Mouse (Mus musculus) urinary bladder, adult 2 months (tissue): ENCODE data around the gene Atrnl1. TPM values are rescaled to one million over a fixed set of nuclear protein-coding genes. Genes with fewer than 3 reads are reported as not detected.
"Not testable (repeated sequence)": the region's sequence is repeated elsewhere in the genome, so short reads cannot be mapped to it uniquely, and the experiment has no call there.

Experiments
- DNase-seq: peaks from one replicate; pipeline ENCODE4 v3.0.0; 2022; ENCODE audit warnings: low spot score
- polyA plus RNA-seq: library from polyadenylated mRNA; depleted of rRNA; stranded (reverse); fragments of >200 nt; gene quantifications from 2 replicates; pipeline ENCODE4 v1.2.3, GENCODE M21; 2012

Atrnl1 gene
- polyA plus RNA-seq, 1 experiment: 10.9 TPM

DNA sequence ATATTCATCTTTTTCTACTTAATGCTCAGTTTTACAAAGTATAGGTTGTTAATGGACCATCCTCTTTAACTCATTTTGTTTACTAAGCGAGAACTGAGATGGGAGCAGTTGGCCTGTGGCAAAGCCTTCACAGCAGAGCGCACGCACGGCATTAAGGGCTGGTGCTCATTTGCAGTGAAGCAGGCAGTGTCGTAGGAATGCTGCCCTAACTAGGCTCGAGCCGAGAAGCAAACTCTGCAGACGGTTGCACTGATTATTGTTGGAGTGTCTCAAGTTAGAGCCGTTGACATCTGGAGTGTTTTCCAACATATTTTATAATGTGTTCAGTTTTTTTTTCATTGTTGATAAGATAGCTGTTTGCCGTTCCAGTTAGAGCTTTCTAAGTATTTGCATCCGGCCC lies 206.9 kb downstream of the Atrnl1 start:
- no peak for DNase-seq

DNA sequence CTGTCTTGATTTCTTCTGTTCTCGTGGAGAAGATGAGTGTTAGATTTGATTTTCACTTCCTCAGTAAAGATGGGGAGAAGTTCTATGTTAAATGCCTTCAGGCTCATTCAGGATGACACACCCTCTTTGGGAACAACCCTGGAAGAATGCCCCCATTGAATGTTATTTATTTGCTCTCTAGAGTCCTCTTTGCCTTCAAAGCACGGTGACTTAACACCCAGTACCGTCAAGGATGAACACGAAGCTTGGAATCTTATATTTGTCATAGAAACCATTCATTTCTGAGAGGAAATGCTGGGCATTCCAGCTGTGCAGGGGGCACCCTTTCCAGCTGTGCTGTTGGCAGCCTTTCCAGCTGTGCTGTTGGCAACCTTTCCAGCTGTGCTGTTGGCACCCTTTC lies 212.6 kb downstream of the Atrnl1 start:
- DNase-seq: no peak

DNA sequence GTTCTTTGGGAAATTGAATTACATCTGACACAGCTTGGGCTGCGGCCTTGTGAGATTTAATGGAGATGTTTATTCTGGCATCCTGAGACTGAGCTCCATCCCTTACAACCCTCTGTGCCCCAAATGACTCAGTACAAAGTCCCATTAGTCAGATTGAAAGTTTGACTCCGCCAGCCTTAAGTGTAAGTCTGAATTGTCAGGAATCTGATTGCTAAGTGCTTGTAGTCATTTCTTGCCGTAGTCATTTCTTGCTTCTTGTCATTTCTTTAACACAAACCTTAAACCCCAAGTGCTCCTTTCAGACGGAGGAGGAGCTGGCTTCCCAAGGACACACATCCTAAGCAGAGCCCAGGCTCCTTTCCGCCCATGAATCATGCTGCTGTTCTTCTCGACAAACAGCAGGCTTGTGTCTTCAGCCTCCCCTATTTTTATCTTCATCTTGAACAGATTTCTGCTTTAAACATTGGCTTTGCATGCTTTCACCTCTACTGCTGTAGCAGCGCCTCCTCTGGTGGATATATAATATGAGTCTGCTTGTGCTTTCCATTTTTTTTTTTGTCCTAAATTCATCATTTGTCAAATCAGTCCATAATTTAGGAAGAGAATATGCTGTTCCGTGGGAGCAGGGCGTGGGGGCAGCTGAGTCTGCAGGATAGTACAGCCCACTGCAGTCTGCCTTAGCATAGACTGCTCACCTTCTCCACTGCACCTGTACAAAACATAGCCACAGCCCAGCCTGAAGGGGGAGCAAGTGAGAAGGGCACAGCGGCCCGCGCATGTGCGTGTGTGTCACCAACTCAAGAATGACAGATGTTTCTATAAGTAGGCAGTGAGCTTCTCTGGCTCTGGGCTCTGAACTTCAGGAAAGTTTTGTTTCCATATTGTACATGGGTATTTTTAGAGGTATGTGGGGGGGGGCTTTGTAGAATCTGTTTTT lies 214.7 kb downstream of the Atrnl1 start:
- no peak for DNase-seq

DNA sequence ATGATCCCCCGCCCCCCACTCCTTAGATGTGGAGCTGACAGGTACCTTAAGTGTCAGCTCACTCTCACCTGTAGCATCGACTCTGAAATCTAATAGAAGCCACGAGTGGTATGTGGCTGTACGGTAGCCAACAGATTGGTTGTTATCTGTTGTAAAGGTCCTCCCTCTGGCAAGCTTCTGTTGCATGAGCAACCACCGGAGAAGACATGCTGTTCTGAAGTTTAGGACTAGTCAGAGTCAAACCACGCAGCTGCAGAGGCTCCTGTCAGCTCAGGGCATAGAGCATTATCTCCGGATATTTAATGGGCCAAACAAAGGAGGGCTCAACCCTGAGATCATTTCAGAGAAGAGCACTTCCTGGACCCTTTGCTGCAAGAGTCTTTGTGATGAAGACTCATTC lies 222.2 kb downstream of the Atrnl1 start:
- DNase-seq: no peak

DNA sequence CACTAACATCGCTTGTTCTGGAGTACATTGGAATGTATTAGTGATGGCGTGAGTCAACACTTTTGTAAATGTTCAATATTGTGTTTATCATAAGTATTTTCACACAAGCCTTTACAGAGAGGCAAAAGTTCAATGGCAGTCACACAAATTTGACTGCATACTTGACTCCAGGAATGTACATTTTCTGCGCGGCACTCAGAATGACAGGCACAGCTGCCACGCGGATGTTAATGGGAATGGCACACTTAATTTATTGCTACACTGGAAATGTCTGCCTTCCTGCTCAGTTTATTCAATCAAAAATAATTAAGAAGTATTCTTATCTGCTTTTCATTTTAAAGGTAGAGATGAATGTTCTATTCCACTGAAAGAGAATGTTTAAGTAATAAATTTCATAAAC lies 227.0 kb downstream of the Atrnl1 start:
- DNase-seq: no peak

DNA sequence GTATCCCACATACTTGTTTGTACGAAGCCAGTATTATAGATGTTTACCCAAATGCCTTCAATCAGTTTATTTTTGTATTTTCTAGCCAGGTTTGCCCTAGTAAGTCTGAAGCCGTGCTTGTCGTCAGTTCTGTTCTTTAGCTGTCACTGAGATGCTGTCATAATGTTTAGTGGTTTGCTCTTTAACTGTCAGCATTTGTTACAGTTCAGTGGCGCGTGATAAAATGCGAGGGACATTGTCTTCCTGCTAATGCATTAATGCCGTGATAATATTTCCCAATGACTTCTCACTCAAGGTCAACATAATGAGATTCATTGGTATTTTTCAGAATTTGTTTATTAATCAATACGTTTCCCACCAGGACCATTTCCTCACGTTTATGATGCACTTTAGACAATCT lies 227.7 kb downstream of the Atrnl1 start:
- DNase-seq: no peak

DNA sequence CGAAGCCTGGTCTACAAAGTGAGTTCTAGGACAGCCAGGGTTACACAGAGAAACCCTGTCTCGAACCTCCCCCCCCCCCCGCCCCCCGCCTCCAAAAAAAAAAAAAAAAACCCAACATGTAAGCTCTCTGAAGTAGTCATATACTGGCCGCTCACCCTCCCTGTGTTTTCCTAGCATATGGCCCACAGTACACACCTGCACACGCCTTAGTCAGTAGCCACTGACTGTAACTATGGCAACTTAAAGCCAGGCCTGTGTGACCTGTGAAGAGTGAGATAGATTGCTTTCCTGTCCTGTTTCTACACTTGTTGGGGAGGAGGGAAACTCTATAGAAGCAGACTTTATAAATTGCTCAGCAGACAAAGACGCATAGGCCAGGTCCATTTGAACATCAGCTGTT lies 239.1 kb downstream of the Atrnl1 start:
- no peak for DNase-seq

DNA sequence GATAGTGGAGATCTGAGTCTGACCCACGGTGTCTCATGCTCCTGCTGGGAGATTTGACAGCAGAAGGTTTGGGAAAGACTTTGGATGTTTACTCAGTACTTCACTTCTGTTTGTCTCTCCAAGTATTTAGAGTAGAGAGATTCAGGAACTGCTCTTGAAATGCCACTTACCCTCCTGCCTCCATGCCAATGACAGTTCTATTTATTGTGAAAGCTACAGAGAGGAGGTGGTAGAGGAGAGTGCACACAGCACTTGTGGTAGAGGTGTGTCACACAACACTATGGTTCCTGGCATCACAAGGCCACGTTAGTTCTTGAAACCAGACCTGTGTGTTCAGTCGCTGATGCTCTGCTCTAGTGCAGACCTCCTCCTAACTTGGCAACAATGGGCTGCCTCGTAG lies 257.5 kb downstream of the Atrnl1 start:
- no peak for DNase-seq

DNA sequence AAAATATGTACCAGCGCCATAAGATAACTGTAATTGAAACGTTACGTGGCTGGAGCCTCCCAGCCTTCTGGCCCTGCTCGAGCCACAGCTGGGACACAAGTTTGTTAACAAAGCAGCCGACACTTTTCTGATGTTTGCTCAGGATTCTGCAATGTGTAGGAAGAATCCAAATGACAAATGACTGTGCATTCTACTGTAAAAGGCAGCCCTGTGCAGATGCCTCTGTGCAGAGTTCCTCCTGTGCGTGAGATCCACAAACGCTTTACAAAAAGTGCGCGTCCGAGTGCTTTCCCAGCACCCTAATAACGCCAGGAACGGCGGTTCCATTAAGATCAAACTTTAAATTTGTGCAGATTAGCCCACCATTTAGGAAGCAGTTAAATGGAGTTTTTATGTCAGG lies 260.0 kb downstream of the Atrnl1 start:
- DNase-seq: no peak

DNA sequence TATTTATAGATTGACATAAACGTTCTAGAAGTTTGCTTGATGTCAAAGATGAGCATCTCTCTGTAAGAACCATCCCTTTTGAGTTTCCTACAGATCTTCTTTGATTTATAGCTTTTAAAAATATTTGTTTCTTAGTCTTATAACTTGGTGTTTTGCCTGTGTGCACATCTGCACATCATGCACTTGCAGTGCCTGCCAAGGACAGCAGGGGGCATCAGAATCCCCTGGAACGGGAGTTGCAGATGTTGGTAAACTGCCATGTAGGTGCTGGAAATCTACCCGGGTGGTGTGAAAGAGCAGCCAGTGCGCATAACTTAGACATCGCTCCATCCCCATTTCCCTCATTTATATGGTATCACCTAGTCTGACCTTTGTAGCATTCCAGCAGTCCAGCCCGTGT lies 265.2 kb downstream of the Atrnl1 start:
- DNase-seq: no peak

DNA sequence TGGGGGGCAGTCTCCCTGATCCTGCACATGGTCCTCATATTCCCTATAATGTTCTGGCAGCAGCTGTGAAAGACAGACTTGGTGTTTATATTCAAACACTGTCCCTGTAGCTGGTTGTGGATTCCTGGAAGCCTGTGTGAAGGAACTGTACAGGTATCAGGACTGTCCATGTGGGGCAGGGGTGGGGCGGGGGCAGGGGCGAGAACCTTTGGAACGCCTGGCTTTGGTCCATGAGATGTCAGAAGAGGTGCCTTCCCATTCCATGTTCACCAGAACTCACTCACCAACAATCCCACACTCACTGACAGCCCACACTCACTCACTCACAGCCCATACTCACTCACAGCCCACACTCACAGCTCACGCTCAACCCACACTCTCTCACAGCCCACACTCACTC lies 266.5 kb downstream of the Atrnl1 start:
- DNase-seq: no peak

DNA sequence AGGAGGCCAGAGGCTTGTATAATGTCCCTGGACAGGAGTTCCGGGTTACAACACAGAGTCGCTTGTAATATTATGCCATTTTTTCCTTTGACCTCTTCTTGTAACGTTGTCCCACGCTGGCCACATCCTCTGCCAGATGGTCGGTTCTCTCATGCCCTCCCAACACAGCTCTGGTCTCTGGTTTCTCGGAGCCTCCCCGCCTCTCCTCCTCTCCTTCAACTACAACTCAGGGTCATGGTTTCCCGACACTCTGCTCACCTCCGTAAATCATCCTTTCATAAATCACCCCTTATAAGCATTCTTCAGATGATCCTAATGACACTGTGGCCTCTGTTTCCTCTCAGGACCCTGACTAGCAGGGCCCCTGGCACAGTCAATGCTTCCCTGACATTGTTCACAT lies 267.7 kb downstream of the Atrnl1 start:
- DNase-seq: no peak

DNA sequence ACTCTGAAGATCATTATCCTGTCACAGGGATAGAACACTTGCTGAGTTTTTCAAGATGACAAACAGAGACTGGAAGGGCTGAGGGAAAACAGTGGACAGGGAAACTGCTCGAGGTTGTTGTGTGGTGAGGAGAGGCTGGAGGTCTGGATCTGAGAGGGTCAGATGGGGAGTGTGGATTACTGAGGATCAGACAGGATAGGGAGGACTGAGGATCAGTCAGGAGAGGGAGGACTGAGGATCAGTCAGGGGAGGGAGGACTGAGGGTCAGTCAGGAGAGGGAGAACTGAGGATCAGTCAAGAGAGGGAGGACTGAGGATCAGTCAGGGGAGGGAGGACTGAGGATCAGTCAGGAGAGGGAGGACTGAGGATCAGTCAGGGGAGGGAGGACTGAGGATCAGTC lies 269.0 kb downstream of the Atrnl1 start:
- DNase-seq: not testable (repeated sequence)

DNA sequence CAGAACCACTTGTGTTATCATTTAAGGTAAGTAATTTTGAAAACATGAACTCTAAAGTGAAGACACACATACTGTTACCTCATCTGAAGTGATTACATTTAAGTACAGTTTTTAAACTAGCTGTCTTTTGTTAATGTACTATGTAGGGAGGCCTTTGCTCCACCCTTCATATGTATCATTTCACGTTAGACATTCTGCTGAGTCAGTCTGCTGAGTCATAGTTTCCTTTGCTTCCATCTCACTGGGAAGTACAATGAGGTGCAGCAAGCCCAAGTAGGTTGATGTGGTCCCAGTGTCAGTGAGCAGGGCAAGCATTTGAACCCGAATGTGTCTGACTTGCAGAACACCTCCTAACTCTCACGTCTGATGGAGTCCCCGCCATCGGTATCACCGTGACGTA lies 271.1 kb downstream of the Atrnl1 start:
- no peak for DNase-seq

DNA sequence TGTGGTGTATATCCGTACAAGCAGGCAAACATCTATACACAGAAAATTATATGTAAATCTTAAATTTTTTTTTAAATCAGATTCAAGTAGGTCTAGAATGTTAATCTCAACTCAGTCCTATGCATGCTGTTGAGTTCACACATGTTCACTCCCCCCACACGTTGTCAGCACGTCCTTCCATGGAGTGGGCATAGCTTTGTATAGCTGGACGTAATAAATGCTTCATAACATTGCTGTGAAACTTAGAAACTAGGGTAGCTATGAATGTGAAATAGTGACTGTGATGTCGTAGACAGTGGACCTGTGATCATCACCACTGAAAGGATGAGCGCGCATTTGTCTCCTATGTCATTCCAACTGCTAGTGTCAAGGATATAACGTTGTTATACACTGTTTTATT lies 278.0 kb downstream of the Atrnl1 start:
- DNase-seq: no peak

DNA sequence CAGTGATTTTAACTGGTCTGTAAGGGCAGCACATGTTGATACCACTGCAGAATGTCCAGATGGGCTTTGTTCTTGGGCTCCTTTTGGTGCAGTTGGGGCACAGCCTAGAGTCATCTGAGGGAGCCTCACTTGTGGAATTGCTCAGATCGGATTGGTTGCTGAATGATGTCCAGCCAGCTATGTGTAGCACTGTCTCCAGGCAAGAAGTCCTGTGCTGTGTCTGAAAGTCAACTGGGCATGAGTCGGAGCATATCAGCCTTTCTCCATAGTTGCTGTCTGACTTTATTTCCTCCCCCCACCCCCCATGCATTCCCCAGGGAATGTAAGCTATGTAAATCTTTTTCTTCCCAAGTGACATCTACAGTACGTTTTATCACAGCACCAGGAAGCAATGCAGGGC lies 278.9 kb downstream of the Atrnl1 start:
- DNase-seq: no peak

DNA sequence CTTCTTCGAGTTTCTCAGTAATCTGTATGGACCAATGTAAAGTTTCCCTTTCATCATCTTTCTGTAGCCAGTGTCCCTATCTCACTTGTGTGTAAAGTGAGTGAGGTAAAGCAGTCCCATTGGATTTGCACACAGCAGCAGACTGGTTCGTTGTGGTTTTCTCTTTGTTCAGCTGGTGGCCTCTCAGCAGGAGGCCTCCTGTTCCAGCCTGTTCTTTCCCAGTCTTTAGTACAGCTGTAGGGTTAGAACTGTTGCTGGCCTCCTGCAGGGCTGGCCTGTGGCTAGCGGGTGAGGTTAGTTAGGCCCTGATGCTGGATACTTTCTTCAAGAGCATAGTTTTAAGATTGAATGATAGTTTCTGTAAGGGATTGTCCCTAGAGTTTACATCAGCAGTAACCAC lies 280.1 kb downstream of the Atrnl1 start:
- DNase-seq: no peak

DNA sequence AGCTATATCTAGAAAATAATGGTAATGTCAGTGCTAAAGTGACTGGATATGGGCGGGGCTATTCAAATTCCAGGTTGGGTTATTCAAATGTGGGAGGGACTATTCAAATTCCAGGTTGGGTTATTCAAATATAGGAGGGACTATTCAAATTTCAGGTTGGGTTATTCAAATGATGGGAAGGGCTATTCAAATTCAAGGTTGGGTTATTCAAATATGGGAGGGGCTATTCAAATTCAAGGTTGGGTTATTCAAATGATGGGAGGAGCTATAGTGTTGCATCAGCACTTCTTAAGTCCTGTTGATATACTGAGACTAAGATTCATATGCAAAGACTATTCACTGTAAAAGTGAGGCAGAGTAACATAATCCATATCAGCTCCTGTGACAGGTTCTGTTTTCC lies 283.4 kb downstream of the Atrnl1 start:
- DNase-seq: no peak

DNA sequence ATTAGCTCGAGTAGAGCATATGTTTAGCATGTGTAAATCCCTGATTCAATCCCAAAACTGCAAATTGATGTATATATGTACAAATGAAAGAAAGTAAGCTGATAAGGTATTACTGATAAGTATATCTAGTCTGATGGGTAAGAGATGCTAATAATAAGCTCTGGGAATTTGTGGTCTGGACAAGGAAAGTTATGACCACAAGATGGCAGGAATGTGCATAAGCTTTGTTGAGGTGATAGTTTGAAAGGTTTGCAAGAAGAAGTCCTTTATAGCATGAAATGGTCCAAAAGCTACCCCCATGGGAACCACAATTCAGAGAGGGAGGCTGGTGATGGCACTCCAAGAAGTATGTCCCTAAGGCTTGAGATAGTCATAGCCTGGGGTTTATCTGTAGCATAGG lies 289.2 kb downstream of the Atrnl1 start:
- no peak for DNase-seq

DNA sequence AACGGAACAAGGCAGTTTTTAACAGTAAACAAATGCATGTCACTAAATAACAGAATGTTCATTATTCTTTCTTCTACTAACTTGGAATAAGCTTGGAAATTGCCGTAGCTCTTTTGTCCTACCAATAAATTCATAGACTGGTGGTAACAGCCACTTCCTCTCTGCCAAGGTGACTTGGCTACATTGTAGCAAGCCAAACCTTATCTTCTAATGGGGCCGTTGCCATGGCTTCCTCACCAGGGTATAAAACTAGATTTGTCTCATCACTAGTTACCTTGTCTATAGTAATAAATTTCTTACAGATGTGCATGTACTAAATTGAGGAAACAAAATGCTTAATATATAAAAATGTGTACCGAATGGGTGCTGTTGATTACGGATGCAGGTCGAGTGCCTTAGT lies 298.6 kb downstream of the Atrnl1 start:
- no peak for DNase-seq

DNA sequence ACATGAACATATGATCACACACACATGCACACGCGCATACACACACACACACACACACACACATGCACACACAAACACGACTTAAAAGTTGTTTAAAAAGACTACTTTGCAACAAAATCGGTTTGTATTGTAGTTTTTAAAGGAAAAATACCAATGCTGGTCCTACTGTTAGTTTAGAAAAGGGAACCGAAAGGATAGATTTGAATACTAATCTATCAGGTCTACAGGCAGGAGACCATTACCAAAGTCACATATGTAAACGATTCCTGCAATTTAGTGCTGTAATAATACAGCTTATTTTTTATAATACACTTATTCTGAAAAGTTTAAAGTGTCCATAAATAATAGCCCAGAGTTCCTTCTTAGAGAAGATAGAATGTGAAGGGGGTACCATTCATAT lies 299.8 kb downstream of the Atrnl1 start:
- DNase-seq: no peak

DNA sequence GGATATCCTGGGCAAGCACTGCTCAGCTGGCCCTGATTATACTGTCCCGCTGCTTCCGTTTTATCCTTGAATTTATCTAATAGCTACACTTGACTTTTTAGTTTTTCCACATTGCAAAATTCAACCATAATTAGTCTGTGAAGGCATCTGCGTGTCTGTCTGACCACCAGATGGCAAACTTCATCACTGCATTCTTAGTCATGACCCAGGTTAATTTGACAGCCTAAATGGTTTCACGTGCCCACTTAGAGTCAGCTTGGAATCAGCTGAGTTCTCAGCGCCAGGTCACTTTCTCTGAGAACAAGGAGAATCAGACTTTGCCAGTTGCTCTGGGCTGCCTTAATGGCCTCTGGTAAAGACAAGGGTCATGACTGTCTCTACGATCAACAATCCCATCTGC lies 305.5 kb downstream of the Atrnl1 start:
- no peak for DNase-seq

DNA sequence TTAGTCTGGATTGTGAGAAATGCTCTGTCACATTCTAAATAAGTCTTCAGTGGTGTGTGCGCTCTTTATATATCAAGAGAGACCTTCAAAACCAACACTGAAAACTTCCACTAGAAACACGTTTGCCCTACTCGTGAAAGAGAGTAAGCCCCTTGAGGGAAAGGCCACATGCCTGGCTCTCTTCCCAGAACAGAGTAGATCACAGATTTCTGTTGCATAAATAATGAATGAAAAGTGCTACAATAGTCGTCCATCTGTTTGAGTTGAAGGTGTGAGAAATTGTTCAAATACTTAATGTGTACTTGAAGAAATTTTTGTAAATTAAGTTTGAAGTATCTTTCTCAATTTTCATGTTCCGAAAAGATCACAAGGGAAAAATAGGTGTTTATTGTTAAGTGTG lies 312.2 kb downstream of the Atrnl1 start:
- no peak for DNase-seq

DNA sequence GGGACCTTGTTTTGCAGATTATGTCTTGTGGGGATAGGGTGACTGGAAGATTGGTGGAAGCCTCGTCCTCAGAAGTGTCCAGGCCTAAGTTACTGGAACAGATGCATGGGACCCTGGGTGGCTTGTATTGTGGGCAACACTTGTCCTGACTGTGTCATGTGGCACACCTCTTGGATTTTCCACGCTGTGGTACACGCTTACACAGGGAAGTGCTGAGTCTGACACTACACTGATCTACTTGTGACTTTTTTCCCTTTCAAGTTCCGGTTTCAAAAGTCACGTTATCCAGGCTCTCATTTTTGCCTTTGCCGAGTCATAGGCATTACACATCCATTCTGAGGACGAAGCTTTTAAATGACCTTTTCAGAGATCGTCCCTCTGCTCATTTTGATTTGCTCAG lies 314.0 kb downstream of the Atrnl1 start:
- no peak for DNase-seq
